Mouse (Mus musculus) ES-E14 (cell line): ENCODE results near the gene Adora3. TPM values are rescaled to one million over a fixed set of nuclear protein-coding genes. Genes with fewer than 3 reads are reported as not detected.

Source experiments
- DNase-seq: peaks from one replicate; pipeline ENCODE4 v3.0.0-alpha.2; 2013; ENCODE audit warnings: low read depth, low spot score
- H3K27ac ChIP-seq: 2 replicates; pipeline ENCODE4 v1.5.1; 2012; ENCODE audit warnings: low read depth, mild to moderate bottlenecking, low read length, moderate library complexity, mixed read lengths; ENCODE audit not compliant: poor library complexity, insufficient read depth, severe bottlenecking
- H3K36me3 ChIP-seq: 2 replicates; pipeline ENCODE4 v1.6.1; 2012; ENCODE audit warnings: mild to moderate bottlenecking, low read length, moderate library complexity, mixed read lengths; ENCODE audit not compliant: control insufficient read depth, poor library complexity, insufficient read depth, severe bottlenecking
- H3K4me1 ChIP-seq, 2 experiments: fragments of 150-350 bp in 1 of 2; sonication (generic) in 1 of 2; 2 replicates each; pipeline ENCODE4 v1.6.1; 2012; ENCODE audit warnings: low read length in 2 of 2, mild to moderate bottlenecking in 1 of 2, mixed read lengths in 1 of 2; ENCODE audit not compliant: control insufficient read depth in 2 of 2, insufficient read depth in 2 of 2, poor library complexity in 1 of 2
- H3K4me3 ChIP-seq, 2 experiments: fragments of 150-350 bp in 1 of 2; sonication (generic) in 1 of 2; 2 replicates each; pipeline ENCODE4 v1.5.1; 2012; ENCODE audit warnings: low read length in 2 of 2, low read depth in 1 of 2, mild to moderate bottlenecking in 1 of 2, mixed read lengths in 1 of 2; ENCODE audit not compliant: insufficient read depth in 1 of 2, poor library complexity in 1 of 2, severe bottlenecking in 1 of 2
- H3K9ac ChIP-seq: 2 replicates; pipeline ENCODE4 v1.6.1; 2012; ENCODE audit warnings: low read depth, mild to moderate bottlenecking, low read length, mixed read lengths; ENCODE audit not compliant: poor library complexity, insufficient read depth, severe bottlenecking
- H3K9me3 ChIP-seq: fragments of 150-350 bp; sonication (generic); 2 replicates; pipeline ENCODE4 v1.6.1; 2012; ENCODE audit warnings: low read depth, mild to moderate bottlenecking, low read length; ENCODE audit not compliant: control insufficient read depth, insufficient read depth
- CHD2 ChIP-seq: IDR thresholded peaks from 2 replicates; pipeline ENCODE4 v1.6.1; 2014; ENCODE audit warnings: mild to moderate bottlenecking, low read depth, low read length, inconsistent platforms
- HCFC1 ChIP-seq: IDR thresholded peaks from 2 replicates; pipeline ENCODE4 v1.6.1; 2012; ENCODE audit warnings: low read length, inconsistent platforms, borderline replicate concordance; ENCODE audit not compliant: insufficient read depth
- MAFK ChIP-seq: IDR thresholded peaks from 2 replicates; pipeline ENCODE4 v1.6.1; 2014; ENCODE audit warnings: mild to moderate bottlenecking, low read depth, low read length, inconsistent platforms; ENCODE audit not compliant: insufficient read depth
- ZC3H11A ChIP-seq: IDR thresholded peaks from 2 replicates; pipeline ENCODE4 v1.6.1; 2012; ENCODE audit warnings: low read depth, mild to moderate bottlenecking, inconsistent platforms, low read length, borderline replicate concordance
- ZNF384 ChIP-seq: IDR thresholded peaks from 2 replicates; pipeline ENCODE4 v1.6.1; 2012; ENCODE audit warnings: low read depth, low read length, inconsistent platforms
- in situ Hi-C, 2 experiments: fragments of 600-800 bp; cut with MboI; formaldehyde crosslinking; loops; one replicate each; pipeline ENCODE4 v1.15.1; 2025; ENCODE audit warnings: low sequenced_read_pairs in 2 of 2, inconsistent platforms in 1 of 2; ENCODE audit not compliant: unreplicated experiment in 2 of 2
- total RNA-seq: library from RNA; depleted of rRNA; stranded (reverse); fragments of 300-350 nt; gene quantifications from 2 replicates; pipeline ENCODE4 v1.2.3, GENCODE M21; 2012

Adora3 gene
- total RNA-seq, 1 experiment: not detected

- no peak overlapping the region for H3K9ac ChIP-seq
- in situ Hi-C loops: no loop called here
- DNase-seq: no peak
- no peak overlapping the region for H3K4me3 ChIP-seq
- H3K27ac ChIP-seq: no peak overlapping the region
- TF ChIP-seq ZC3H11A (no peak), MAFK (no peak), ZNF384 (no peak), HCFC1 (no peak), CHD2 (no peak)
- no peaks in the 10 kb centered on the region for H3K36me3 ChIP-seq
- no peaks in the 10 kb centered on the region for H3K4me1 ChIP-seq
- H3K9me3 ChIP-seq: no peaks in the 10 kb centered on the region
Observed at GRCm38 (mm10) chr3:105921959-105922358, 51.3 kb downstream of the Adora3 start.

GRCm38 (mm10) chr3:105924616-105925015 lies 54.0 kb downstream of the Adora3 start:
- Histone ChIP-seq H3K9me3 (no peaks in the 10 kb centered on the region), H3K36me3 (no peaks in the 10 kb centered on the region), H3K4me1 (peaks cover 4 to 7% of the 10 kb centered on the region in 2 experiments; a peak in 2 of 4 replicates), H3K27ac (no peak overlapping the region), H3K4me3 (no peak overlapping the region), H3K9ac (no peak overlapping the region)
- TF ChIP-seq HCFC1 (no peak), MAFK (no peak), ZC3H11A (no peak), CHD2 (no peak), ZNF384 (no peak)
- no peak for DNase-seq
- in situ Hi-C loops: no loop called here

- peaks cover 4 to 7% of the 10 kb centered on the region in 2 experiments; a peak in 2 of 4 replicates for H3K4me1 ChIP-seq
- H3K27ac ChIP-seq: no peak overlapping the region
- DNase-seq: no peak
- TF ChIP-seq ZC3H11A (no peak), HCFC1 (no peak), MAFK (no peak), ZNF384 (no peak), CHD2 (no peak)
- H3K36me3 ChIP-seq: no peaks in the 10 kb centered on the region
- no peaks in the 10 kb centered on the region for H3K9me3 ChIP-seq
- H3K4me3 ChIP-seq: no peak overlapping the region
- no peak overlapping the region for H3K9ac ChIP-seq
- in situ Hi-C loops: no loop called here
Observed at GRCm38 (mm10) chr3:105927561-105928194, 57.0 kb downstream of the Adora3 start.

- TF ChIP-seq MAFK (no peak), ZNF384 (no peak), ZC3H11A (no peak), CHD2 (no peak), HCFC1 (no peak)
- in situ Hi-C loops: no loop called here
- no peak for DNase-seq
- Histone ChIP-seq H3K4me1 (peaks cover 4 to 7% of the 10 kb centered on the region in 2 experiments; a peak in 2 of 4 replicates), H3K9ac (no peak overlapping the region), H3K9me3 (no peaks in the 10 kb centered on the region), H3K27ac (no peak overlapping the region), H3K4me3 (no peak overlapping the region), H3K36me3 (no peaks in the 10 kb centered on the region)
Observed at GRCm38 (mm10) chr3:105928195-105928569, 57.5 kb downstream of the Adora3 start.
